Mouse (Mus musculus): ENCODE measurements around the gene Grb2.
A peak's percentile ranks its signal among the peaks of the same experiment; 100 is the strongest.

DNA sequence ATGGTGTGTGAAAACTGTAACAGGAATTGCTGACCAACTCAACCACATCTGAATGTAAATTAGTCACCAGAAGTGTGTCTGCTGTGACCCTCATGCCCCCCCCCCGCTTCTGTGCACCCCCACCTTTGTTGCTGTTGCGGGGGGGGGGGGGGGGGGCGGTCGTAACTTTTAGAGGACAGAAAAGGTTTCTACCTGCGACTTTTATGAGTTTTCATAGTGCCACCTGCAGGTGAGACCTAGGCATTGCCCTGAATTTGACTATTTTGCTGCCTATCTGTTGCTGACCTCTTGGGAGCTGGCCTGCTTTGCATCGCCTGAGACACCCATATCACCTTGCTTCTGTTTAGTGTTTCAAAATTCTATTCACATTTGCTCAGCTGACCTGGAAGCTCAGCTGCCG, 6.1 kb upstream of the Grb2 start:
- TF ChIP-seq CTCF (IDR thresholded peaks at IDR 0.05; ENCODE audit: insufficient read depth, low read depth, low read length), result peak; percentile 18; the same call in 1 of the 2 replicates
- no peak for TF ChIP-seq POLR2A (IDR thresholded peaks at IDR 0.05; ENCODE audit: insufficient read depth, low read depth, low read length)
